Mouse (Mus musculus): ENCODE data around the gene B230118H07Rik.

DNA sequence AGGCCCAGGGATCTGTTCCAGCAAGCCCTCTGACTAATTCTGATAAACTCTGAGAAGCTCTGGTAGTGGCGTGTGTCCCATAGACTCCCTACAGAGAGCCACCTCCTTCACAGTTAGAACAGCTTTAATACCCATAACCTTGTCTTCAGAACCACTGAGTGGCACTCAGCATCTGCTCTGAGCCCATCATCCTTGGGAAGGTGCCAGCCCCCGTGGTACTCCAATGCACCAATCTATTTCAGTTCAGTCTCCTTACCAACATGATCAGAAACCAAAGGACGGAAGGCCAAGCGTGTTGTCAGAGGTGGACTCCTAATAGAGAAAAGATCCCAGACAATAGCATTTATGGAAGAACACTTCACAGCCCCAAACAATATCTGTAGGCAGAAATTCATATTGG, 124.2 kb downstream of the B230118H07Rik start:
- TF ChIP-seq CTCF (IDR thresholded peaks at IDR 0.05; ENCODE audit: borderline replicate concordance, extremely low read depth, insufficient read depth, insufficient read length) (no peak), POLR2A (IDR thresholded peaks at IDR 0.05; ENCODE audit: borderline replicate concordance, extremely low read depth, insufficient read depth, insufficient read length, poor library complexity, severe bottlenecking) (no peak)

Data from brain, embryonic 14.5 days (tissue).